Mouse (Mus musculus): ENCODE results near the gene Zdhhc7. TPM values are rescaled to one million over a fixed set of nuclear protein-coding genes. Genes with fewer than 3 reads are reported as not detected.

Zdhhc7 gene
- total RNA-seq, 2 experiments from 2014 or later: 23.9 to 27.6 TPM

DNA sequence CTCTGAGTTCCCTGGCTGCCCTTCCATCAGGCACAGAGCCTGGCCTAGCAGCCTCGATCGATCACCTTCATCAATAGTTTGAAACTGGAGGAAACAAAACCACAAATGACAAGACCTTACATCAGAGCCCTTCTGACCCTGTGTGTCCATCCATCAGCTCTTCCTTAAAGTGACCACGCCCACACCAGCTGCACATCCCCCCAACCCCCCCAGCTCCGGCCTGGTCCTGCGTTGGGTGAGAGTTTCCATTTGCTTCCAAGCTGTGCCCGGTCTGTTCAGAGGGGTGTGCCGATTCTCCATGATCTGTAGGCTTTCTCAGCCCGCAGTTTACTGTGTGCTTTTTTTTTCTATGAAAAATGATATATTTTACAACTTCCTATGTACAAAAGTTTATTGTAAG, 49.0 kb downstream of the Zdhhc7 start:
- TF ChIP-seq CTCF (IDR thresholded peaks at IDR 0.05): no peak
- no peak for DNase-seq
- Histone ChIP-seq H3K4me3 (no peak overlapping the region), H3K27ac (peak overlapping the region; percentile 70)
- intact Hi-C loops (cut with DNase I): no loop called here

DNA sequence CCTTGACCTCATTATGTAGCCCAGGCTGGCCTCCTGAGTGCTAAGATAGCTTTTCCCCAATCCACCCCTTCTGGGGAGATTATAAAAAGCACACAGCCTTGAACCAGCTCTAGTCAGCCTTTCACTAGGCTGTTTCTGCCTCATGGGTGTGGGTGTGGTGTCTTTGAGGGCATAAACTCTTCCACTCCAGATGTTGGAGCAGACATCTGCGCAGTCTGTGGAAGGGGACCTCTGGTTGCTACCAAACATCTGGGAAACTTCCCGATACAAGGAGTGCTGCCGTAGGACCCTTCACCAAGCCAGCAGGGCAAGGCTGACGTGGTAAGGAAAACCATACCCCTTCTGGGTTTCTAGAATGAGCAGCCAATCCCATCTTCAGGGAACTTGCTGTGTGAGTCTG, 49.4 kb downstream of the Zdhhc7 start:
- Histone ChIP-seq H3K27ac (peak overlapping the region; percentile 70), H3K4me3 (no peak overlapping the region)
- intact Hi-C loops (cut with DNase I): no loop called here
- DNase-seq: no peak
- no peak for TF ChIP-seq CTCF (IDR thresholded peaks at IDR 0.05)

DNA sequence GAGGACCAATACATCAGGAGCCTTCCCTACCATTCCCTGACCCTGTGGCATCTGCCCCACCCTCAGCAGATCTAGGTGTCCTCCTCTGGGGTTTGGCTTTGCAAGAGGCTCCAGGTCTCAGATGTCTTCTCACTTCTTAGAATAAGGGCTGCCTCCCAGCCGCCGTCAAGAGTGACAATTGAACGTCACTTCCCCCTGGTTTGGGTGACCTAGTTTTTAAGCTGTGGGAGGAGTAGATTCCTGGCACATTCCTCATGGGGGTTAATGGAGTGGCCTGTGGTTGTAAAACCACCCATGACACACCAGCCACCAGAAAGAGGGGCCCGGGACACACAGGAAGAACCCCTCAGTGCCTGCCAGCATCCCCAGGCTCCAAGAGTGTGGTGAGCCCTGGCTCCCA, 50.3 kb downstream of the Zdhhc7 start:
- Histone ChIP-seq H3K4me3 (no peak overlapping the region), H3K27ac (peak overlapping the region; percentile 70)
- TF ChIP-seq CTCF (IDR thresholded peaks at IDR 0.05): no peak
- DNase-seq: no peak
- intact Hi-C loops (cut with DNase I): no loop called here

DNA sequence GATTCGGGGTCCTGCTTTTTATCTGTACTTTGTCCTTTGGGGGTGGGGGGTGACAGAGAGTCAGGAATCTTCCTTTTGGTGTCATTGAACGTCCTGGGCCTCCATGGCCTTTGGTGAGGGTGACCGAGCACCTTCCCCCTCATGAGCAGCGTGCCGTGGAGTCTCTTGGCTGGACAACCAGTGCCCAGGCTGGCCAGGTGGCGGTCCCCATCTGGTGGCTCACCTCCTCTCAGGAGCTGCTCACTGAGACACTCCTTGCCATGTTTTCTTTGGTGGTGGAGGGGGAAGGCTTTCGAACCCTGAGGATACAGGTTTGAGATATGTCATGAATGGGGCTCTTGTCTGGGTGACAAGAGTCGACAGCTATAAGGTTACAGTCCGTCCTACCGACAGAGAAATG, 50.9 kb downstream of the Zdhhc7 start:
- DNase-seq: no peak
- intact Hi-C loops (cut with DNase I): no loop called here
- H3K4me3 ChIP-seq: no peak overlapping the region
- no peak for TF ChIP-seq CTCF (IDR thresholded peaks at IDR 0.05)
- H3K27ac ChIP-seq: peak overlapping the region; percentile 70

DNA sequence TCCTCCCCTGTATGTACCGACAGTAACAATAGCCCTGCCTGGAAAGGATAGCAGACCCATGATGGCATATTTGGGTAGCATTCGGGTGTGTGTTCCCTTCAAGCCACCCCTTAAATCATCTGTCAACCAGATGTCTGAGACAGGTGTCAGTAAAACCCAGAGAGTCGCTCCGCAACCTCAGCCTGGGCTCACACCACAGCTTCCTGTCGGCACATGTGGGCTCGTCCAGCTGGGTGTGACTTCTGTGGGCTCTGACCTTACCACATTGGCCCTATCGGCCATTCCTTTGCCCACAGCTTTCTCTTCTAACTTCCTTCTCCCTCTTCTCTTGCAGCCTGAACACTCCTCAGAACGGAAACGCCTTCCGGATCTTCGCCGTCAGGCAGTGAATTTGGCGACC, 51.3 kb downstream of the Zdhhc7 start:
- no peak overlapping the region for H3K4me3 ChIP-seq
- DNase-seq: no peak
- no peak for TF ChIP-seq CTCF (IDR thresholded peaks at IDR 0.05)
- intact Hi-C loops (cut with DNase I): loop anchor here (5.0 kb wide), 1 partner anchor 48 kb away; no protein-coding TSS in a partner anchor
- H3K27ac ChIP-seq: no peak overlapping the region; the same call in 1 of the 2 replicates

DNA sequence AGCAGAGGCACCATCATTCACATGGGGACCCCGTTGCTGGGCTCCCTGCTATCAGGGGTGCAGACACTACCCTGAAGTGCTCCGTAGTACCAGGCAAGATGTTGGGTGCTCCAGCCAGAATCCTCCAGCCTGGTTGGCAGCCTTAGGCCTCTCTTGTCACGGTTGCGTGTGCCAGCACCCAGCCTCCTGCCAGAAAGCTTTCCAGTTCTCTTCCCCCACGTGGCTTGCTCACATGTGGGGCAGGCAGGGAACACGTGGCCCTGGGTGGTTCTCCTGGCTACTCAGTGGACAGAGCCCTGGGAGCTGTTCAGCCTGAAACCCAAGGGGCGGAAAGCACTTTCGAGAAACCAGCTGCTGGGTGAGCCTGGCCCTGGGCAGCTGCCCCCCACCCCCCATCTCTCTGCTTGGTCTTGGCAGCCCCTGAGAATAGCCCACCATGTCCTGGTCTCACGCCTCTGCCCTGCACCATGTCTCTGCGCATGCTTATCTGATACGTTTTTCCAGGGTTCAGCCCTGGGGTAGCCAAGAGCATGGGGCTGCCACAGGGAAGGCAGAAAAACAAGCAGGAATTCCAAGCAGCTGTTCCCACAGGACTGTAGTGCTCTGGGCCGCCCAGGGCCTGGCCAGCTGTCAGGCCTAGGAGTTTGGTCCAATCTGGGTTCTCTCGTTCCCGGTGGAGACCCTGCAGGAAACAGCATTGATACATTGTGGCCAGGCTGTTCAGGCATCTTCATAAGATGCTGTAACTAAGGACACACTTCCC, 54.8 kb downstream of the Zdhhc7 start:
- H3K4me3 ChIP-seq: peak overlapping the region; percentile 11; the same call in 1 of the 2 replicates
- peak overlapping the region; percentile 85 for H3K27ac ChIP-seq
- no peak for TF ChIP-seq CTCF (IDR thresholded peaks at IDR 0.05)
- DNase-seq: peak; percentile 97
- intact Hi-C loops (cut with DNase I): loop anchor here (2.0 to 5.0 kb wide), 2 partner anchors 20 to 44 kb away; no protein-coding TSS in a partner anchor

DNA sequence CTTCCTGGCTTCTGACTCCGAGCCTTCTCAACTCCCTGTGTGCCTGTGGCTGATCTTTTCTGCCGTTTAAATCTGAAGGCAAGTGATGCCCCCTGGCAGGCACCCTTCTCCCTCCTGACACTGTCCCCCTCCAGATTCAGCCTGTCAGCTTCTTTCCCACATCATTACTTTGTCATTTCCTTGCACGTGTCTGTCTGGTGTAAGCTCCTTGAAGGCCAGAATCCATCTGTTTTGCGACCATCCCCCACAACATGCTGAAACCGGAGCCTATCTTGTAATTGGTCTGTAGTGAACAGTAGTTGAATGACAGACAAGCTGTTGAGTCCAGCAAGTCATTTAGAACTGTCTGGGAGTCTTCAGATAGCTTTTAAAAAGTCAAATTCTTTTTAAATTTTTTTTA, 55.8 kb downstream of the Zdhhc7 start:
- peak overlapping the region; percentile 85 for H3K27ac ChIP-seq
- intact Hi-C loops (cut with DNase I): loop anchor here (5.0 kb wide), 1 partner anchor 43 kb away; no protein-coding TSS in a partner anchor
- no peak for DNase-seq
- no peak for TF ChIP-seq CTCF (IDR thresholded peaks at IDR 0.05)
- no peak overlapping the region for H3K4me3 ChIP-seq

DNA sequence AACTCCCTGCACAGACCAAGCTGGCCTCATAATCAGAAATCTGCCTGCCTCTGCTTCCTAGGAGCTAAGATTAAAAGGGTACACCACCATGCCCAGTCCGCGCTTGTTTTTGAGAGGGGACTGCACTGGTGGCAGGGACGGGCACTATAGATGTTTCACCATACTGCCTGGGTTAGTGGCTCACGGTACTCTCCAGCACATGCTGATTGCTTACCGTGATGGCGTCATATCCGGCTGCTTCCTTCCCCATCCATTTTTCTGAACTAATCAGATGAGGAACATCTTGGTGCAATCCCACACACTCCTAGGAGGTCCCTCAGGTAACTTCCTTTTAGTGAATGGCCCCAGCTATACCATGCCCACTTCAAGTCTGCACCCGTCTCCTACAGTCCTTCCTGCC, 56.4 kb downstream of the Zdhhc7 start:
- no peak for TF ChIP-seq CTCF (IDR thresholded peaks at IDR 0.05)
- intact Hi-C loops (cut with DNase I): loop anchor here (5.0 kb wide), 1 partner anchor 43 kb away; no protein-coding TSS in a partner anchor
- no peak for DNase-seq
- no peak overlapping the region for H3K4me3 ChIP-seq
- peak overlapping the region; percentile 85; the same call in 1 of the 2 replicates for H3K27ac ChIP-seq

DNA sequence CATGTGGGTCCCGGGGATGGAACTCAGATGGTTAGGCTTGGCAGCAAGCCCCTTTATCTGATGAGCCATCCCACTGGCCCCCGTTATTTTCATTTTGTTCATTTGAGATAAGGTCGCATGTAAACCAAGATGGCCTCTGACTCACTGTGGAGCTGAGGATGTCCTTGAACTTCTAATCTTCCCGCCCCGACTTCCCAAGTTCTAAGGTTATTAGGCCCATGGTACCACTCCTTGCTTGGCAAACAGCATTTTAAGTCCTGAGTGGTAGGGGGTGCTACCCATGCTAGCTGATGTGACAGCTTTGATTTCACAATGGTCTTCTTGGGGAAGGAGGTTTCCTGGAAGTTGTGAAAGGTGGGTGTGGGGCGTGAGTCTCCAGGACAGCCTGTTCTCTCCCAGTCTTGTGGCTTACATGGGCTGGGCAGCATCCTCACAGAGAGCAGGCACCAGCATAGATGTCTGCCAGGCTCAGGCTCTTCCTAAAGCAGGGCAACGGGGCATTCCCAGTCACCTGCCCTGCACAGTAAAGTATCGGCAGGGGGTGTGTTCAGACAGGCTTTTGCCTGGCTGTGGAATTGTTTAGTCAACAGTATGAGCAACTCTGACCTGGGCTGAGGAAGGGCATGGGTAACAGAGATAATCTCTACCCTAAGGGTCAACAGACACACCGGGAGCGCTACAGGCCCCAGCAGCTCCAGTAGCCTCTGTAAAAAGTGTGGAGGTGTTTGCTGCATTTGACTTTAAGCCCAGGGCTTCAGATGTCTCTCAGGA, 58.6 kb downstream of the Zdhhc7 start:
- H3K4me3 ChIP-seq: no peak overlapping the region
- H3K27ac ChIP-seq: no peak overlapping the region; the same call in none of the 2 replicates
- no peak for DNase-seq
- intact Hi-C loops (cut with DNase I): no loop called here
- no peak for TF ChIP-seq CTCF (IDR thresholded peaks at IDR 0.05)

DNA sequence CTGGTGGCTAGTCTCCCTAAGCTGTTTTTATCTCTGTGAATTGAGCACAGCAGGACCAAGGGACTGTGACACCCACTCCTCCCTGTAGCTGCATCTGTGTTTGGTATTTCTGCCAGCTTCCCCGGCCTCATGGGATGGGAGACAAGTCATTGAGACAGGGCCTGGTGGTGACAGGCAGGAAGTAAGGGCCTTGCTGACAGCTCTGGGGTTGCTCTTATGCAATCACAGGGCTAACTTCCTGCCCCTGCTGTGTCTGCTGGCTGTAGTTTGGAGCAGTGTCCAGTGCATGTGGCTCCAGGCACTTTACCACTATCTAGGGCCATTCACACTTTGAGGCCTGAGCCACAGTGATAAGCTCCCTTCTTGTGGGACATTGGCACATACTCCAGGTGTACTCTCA, 60.4 kb downstream of the Zdhhc7 start:
- DNase-seq: peak; percentile 35
- no peak overlapping the region for H3K4me3 ChIP-seq
- H3K27ac ChIP-seq: peak overlapping the region; percentile 43
- intact Hi-C loops (cut with DNase I): no loop called here
- no peak for TF ChIP-seq CTCF (IDR thresholded peaks at IDR 0.05)

DNA sequence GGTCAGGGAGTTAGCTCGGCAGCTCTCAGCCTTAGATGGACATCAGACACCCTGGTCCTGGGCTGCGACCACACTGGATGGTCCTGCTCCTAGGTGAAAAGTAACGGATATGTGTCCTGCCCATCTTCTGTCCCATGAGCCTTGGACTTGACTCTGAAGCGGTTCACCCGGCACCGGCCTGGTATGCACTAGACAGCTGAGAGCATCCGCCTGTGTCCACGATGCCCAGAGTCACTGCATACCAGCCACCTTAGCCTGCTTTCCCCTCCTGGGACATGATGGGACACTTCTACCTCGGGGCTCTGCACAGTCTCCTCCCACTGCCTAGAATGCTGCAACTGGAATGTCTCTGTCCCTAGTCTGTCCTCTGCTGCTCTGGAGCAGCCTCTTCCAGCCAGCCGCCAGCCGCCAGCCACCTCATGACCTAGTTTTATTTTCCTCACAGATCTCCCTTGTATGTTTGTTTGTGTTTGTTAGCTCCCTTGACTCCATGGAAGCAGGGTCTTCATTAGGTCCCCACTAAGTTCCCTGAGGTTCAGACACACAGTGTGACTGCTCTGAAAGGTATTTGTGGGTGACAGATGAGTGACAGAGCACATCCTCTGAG, 61.9 kb downstream of the Zdhhc7 start:
- intact Hi-C loops (cut with DNase I): no loop called here
- Histone ChIP-seq H3K27ac (peak overlapping the region; percentile 85), H3K4me3 (no peak overlapping the region)
- no peak for DNase-seq
- TF ChIP-seq CTCF (IDR thresholded peaks at IDR 0.05): no peak

DNA sequence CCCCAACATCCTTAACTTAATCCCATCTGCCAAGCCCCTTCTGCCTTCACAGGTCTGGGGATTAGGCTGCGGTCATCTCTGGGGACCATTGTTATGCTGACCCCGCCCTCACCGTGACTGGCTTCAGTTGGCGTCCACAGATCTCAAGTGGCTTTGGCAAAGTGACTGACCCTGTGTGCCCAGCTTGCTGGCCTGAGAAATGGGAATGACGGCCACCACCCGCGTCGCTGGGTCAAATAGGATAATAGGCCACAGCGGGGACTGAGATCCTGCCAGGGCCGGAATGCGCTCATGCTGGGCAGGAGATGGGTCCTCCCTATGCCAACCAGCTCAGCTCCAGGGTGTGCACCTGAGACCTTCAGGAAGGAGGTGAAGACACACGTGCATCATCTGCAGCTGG, 62.5 kb downstream of the Zdhhc7 start:
- no peak for TF ChIP-seq CTCF (IDR thresholded peaks at IDR 0.05)
- intact Hi-C loops (cut with DNase I): no loop called here

DNA sequence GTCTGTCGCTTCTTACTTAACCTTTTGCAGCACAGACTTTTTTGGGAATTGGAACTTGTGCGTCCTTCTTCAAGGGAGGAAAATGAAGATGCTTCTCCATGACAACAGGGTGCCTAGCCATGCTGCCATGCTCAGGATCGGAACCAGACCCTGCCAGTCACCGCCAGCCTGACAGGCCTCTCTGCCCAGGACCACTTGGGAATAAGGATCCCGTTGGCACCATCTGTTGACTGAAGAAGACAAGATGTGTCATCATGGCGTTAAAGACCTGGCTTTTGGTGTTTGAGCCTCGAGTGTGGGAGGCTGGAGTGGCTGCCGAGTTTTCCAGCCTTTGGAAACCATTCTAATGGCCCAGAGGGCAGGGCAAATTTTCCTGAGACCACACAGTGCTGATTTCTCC, 63.7 kb downstream of the Zdhhc7 start:
- Histone ChIP-seq H3K27ac (peak overlapping the region; percentile 85), H3K4me3 (peak overlapping the region; percentile 9; the same call in 1 of the 2 replicates)
- DNase-seq: no peak
- TF ChIP-seq CTCF (IDR thresholded peaks at IDR 0.05): no peak
- intact Hi-C loops (cut with DNase I): no loop called here

More for the DNA sequence above, 62.5 kb downstream of the Zdhhc7 start:
- no peak for DNase-seq
- no peak overlapping the region for H3K4me3 ChIP-seq
- H3K27ac ChIP-seq: peak overlapping the region; percentile 85

Data from gastrocnemius, adult 2 months (tissue).